Mouse (Mus musculus) layer of hippocampus, postnatal 36 days (tissue): ENCODE measurements at regions not wholly inside any gene's neighbourhood (a gene's known extent, or its start where the extent isn't known, plus 50 kb on each side); places are given as distances from the start of the nearest gene placed in this dataset.
A peak's percentile ranks its signal among the peaks of the same experiment; 100 is the strongest.

Experiments used
- DNase-seq, 2 experiments: peaks; one replicate each; pipeline ENCODE4 v3.0.0; 2022

- peak; percentile 2 to 12 for DNase-seq
Measured at GRCm38 (mm10) chr8:7718898-7719696, 941.9 kb downstream of the Efnb2 start.

DNA sequence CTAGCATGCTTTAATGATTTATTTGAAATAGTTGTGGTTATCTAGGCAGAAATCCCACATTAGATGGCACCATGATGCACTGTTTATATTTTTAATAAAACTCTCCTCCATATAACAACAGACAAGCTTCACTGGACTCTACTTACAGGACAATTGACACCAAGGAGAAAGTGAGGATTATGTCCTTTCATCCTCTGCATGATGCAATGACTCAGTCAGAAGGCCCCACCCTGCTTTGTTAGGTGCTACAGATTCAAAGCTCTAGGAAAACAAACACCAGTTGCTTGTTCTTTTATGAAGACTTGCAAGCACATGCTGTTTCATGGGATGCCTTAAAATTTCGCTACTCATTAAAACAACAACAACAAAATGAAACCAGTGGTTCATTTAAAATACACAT, 950.3 kb downstream of the Efnb2 start:
- DNase-seq = no peak

- DNase-seq = no peak
Measured at GRCm38 (mm10) chr8:7709406-7709805, 951.6 kb downstream of the Efnb2 start.

DNA sequence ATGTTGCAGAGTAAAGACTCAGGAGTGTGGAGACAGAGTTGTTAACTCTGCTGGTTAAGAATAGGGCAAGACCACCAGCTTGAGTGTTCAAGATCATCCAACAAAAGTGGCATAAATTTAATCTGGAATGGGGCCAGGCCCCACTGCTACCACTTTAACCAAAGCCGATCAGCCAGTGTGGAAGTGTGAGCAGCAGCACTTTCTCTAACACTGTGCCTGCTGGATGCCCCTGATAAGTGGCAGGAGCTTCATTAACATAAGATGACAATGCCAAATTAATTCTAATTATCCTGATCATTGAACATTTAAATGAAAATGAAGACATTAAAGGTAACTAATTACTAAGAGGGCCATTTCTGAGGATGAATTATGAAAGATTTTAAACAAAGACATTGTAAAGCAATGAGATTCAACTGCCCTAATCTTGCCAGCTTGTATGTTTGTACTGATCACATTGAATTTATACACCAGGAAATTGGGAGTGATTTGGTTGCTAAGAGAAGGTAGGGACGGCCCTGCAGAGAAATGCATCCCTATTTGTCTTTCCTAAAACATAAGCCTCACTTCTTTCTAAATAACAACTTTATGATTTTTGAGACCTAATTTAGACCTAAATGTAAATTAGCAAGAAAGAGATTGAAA, 969.6 kb downstream of the Efnb2 start:
- DNase-seq = no peak

- DNase-seq = no peak
Measured at GRCm38 (mm10) chr8:7653804-7654203, 1007.2 kb downstream of the Efnb2 start.
